Mouse (Mus musculus) ES-E14 (cell line): ENCODE results near the gene Zfp652.

Source experiments
- CHD2 ChIP-seq: IDR thresholded peaks from 2 replicates; pipeline ENCODE4 v1.6.1; 2014; ENCODE audit warnings: mild to moderate bottlenecking, low read depth, low read length, inconsistent platforms
- HCFC1 ChIP-seq: IDR thresholded peaks from 2 replicates; pipeline ENCODE4 v1.6.1; 2012; ENCODE audit warnings: low read length, inconsistent platforms, borderline replicate concordance; ENCODE audit not compliant: insufficient read depth
- MAFK ChIP-seq: IDR thresholded peaks from 2 replicates; pipeline ENCODE4 v1.6.1; 2014; ENCODE audit warnings: mild to moderate bottlenecking, low read depth, low read length, inconsistent platforms; ENCODE audit not compliant: insufficient read depth
- ZC3H11A ChIP-seq: IDR thresholded peaks from 2 replicates; pipeline ENCODE4 v1.6.1; 2012; ENCODE audit warnings: low read depth, mild to moderate bottlenecking, inconsistent platforms, low read length, borderline replicate concordance
- ZNF384 ChIP-seq: IDR thresholded peaks from 2 replicates; pipeline ENCODE4 v1.6.1; 2012; ENCODE audit warnings: low read depth, low read length, inconsistent platforms

- TF ChIP-seq MAFK (no peak), ZC3H11A (no peak), ZNF384 (no peak), HCFC1 (no peak), CHD2 (no peak)
Observed at GRCm38 (mm10) chr11:95811741-95812140, 99.3 kb downstream of the Zfp652 start.
